Mouse (Mus musculus) stomach, postnatal 0 days (tissue): Measurements from ENCODE around the gene Sept9.

ENCODE experiments used
- CTCF ChIP-seq: IDR thresholded peaks from 2 replicates; pipeline ENCODE4 v1.5.1; 2016; ENCODE audit warnings: antibody characterized with exemption, low read depth, mild to moderate bottlenecking, moderate library complexity
- EP300 ChIP-seq: optimal IDR thresholded peaks from 2 replicates; pipeline ENCODE3; 2016; ENCODE audit warnings: antibody characterized with exemption

- TF ChIP-seq CTCF (no peak), EP300 (no peak)
These were observed 5.0 kb upstream of the Sept9 start for GRCm38 (mm10) chr11:117194475-117194937.
